Mouse (Mus musculus) ES-Bruce4 (cell line): ENCODE results near the gene Psmb5.

Experiments
- CTCF ChIP-seq: IDR thresholded peaks from one replicate; pipeline ENCODE4 v1.8.1; 2011; ENCODE audit warnings: low read depth, low read length
- EP300 ChIP-seq: IDR thresholded peaks from 2 replicates; pipeline ENCODE4 v1.6.1; 2011; ENCODE audit warnings: low read depth, low read length; ENCODE audit not compliant: insufficient read depth
- POLR2A ChIP-seq: IDR thresholded peaks from one replicate; pipeline ENCODE4 v1.8.1; 2011; ENCODE audit warnings: low read length; ENCODE audit not compliant: insufficient read depth

DNA sequence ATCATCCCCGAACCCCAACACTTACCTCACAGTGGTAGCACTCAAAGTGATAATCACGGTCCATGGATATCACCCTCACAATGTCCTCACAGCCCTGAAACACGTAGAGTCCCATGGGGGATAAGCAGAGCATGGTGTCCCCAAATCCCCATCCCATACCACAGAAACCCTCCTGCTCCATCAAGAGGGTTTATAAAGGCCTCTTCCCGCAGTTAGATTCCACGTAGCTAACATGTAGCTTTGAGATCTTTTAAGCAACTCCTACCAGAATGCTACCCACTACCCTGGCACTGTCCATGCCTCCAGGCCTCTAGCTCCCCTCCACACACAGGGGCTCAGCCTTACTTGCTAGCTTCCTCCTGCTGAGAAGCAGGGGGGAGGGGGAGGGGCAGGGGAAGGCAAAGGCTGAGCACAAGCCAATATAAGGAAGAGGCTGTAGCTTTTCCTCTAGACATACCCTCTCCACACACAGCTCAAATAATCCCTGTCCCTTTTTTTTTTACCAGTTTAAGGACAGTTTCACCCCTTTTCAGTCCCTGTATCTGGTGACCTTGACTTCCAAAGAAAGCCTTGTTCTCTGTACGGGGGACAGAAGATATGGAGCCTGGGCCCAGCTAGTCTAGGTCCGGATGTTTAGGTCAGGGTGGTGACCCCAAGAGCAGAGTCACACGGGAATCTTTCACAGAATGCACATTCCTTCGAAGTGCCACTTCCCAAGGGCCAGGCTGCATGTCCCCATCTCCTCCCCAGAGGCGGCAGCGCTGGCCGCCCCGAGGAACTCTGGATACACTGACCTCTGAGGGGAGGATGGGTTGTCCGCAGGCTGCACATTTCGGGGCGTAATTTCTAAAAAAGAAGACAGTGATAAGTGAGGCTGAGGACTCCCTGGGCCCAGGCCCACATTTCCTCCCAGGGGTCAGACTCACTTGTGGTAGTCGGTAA, 48.1 kb downstream of the Psmb5 start:
- no peak for TF ChIP-seq POLR2A
- no peak for TF ChIP-seq CTCF
- 0 out of 2 replicates have a peak, but pooled peaks have one; percentile 16 for TF ChIP-seq EP300
